Mouse (Mus musculus): ENCODE results near the gene Ppard.

- TF ChIP-seq CTCF (IDR thresholded peaks at IDR 0.05; ENCODE audit: extremely low read depth, insufficient read depth, low read length), result no peak
- no peak for TF ChIP-seq POLR2A (IDR thresholded peaks at IDR 0.05; ENCODE audit: extremely low read depth, insufficient read depth, low read length)
Observed at GRCm38 (mm10) chr17:28277226-28277625, 44.7 kb downstream of the Ppard start.

All from cortical plate, adult 2 months (tissue).